Mouse (Mus musculus) urinary bladder, adult 18-20 months (tissue): Measurements from ENCODE around the gene Acta2.
"Not testable (repeated sequence)": the region's sequence is repeated elsewhere in the genome, so short reads cannot be mapped to it uniquely, and the experiment has no call there.

ENCODE experiments used
- DNase-seq, 2 experiments: peaks; one replicate each; pipeline ENCODE4 v3.0.0; 2022; ENCODE audit warnings: low spot score in 2 of 2, mixed read lengths in 2 of 2

The Acta2 gene

GRCm38 (mm10) chr19:34220732-34221380 lies 34.5 kb downstream of the Acta2 start:
- DNase-seq = no peak

DNA sequence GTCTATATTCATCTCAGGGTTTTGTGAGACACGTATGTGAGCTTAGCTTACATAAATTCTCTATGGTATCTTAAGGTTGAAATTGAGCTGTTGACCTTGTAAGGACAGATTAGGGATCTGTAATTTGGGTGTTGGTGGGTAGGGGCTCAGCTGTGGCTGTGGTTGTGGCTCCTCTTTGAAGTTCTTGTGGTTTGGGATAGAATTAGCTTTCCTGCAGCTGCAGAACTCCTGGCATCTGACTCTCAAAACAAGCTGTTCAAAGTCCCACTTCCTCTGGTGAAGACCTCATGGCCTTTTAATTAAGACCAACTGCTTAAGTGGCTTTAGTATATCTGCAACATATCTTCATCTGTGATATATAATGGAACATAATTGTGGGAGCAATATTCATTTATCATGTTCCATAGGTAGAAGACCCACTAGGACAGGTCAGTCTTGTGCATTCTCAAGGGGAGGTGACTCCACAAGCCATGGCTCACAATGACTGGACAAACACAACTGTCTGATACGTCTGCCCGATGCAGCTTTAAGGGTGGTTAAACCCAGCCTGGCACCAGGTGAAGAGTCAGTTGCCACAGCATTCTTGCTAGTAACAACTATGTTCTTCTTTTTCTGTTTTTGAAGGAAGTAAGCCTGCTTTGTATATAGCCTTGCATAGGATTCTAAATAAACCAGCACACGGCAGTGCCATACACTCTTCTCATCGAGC lies 36.0 kb downstream of the Acta2 start:
- DNase-seq = no peak

GRCm38 (mm10) chr19:34217761-34218160 lies 37.6 kb downstream of the Acta2 start:
- no peak for DNase-seq

DNA sequence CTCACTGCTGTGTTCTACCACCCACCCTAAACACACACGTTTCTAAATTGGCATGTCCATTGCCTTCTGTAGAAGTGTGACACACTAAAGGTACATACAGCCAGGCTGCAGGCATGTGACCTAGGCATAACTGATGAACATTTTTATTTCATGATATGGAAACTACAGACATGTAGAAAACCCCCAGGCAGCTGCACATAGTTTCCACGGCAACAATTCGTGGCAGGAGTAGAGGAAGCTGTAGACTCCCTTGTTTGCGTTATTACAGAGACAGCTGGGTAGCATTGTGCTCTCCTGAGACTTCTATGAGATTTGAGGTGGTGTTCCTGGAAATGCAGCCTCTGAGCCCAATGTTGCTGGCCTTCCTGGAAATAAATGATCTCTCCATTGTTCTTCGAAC lies 38.4 kb downstream of the Acta2 start:
- DNase-seq = no peak

DNA sequence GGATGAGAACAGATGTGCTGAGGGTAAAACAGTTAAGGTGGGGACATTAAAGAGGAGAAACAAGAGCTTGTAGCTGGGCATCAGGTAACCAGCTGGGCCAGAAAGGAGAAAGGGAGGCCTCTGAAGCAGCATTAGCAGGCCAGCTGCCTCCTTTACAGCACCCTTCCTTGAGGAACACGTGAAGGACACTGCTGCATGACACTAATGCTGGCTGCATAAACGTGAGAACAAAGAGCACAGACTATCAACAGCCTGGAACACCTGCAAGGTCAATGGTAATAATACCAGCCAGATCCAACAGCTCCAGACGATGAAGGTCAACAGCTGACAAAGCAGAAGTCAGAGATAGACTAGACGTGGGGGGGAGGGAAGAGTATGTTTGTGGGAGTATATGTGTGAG lies 41.3 kb downstream of the Acta2 start:
- DNase-seq = no peak

- DNase-seq = no peak
Observed at GRCm38 (mm10) chr19:34213251-34213645, 42.1 kb downstream of the Acta2 start.

DNA sequence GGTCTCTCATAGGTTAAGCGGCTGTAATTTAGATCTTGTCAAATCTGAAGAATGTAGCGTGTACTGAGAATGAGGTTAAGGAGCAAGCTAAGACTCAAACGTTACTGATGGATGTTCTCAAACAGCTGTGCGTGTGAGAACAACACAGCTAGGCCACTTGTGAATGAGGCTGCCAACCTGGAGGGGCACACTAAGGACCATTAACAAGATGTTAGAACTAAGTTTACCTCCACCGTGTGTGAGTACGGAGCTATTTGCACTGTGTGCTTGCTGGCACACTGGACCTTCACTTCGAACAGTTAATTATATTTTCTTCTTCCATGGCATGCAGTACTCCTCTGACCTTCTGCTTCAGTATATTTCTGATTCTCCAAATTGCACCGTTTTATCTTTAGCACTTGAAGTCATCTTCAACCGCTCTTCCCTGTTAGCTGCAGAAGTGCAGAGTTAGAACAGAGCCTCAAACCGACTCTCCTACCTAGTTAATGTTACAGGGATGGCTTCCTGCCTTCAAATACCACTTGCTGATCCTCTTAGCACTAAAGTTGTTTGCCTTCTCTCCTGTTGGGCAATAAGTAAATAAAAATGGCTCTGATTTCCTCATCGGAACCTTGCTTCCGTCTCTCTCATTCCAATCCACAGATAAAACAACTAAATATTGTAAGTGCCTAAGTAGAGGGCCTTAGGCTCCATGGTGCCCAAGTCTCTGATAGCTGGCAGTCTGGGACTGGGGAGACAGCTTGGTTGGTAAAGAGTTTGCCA lies 42.7 kb downstream of the Acta2 start:
- no peak for DNase-seq

DNA sequence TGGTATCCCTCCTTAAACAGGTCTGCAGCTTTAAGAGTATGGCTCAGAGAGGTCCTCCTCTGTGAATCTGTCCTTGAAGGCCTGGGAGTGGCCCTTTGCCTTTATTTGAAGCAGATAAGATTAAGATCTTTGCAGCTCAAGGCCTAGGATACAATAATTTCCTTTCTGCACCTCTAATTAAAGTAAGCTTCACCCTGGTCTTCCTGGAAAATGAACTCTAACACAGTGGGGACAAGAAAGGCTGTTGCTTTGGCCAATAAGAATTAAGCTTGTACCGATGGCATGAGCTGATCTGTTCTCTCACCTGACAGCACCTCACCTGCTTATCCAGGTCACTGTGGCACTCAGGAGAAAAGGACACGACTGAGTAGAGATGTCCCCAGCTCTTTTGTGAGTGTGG lies 44.5 kb downstream of the Acta2 start:
- DNase-seq = no peak

GRCm38 (mm10) chr19:34209930-34210581 lies 45.3 kb downstream of the Acta2 start:
- no peak for DNase-seq

DNA sequence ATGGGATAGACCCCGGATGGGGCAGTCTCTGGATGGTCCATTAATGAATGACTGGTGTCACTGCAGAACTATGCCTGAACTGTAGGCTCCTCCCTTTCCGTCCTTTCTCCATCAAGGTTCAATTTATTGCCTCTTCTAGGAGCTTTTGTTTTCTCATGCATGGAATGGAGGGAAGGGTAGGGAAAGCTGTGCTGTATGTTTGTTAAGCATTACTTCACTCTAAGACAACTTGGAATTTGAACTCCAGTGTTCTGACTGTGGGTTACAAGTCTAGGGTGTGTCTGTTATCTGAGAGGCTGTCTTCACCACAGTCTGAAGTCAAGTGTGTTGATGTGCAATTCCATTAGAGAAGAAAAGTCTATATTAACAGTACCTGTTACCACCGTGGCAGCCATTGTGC lies 46.4 kb downstream of the Acta2 start:
- no peak for DNase-seq

GRCm38 (mm10) chr19:34206760-34207440 lies 48.5 kb downstream of the Acta2 start:
- peak in 1 of 2 experiments; percentile 17 for DNase-seq

- DNase-seq = not testable (repeated sequence)
Observed at GRCm38 (mm10) chr19:34206128-34206527, 49.3 kb downstream of the Acta2 start.

GRCm38 (mm10) chr19:34202668-34203067 lies 52.7 kb downstream of the Acta2 start:
- DNase-seq = no peak

DNA sequence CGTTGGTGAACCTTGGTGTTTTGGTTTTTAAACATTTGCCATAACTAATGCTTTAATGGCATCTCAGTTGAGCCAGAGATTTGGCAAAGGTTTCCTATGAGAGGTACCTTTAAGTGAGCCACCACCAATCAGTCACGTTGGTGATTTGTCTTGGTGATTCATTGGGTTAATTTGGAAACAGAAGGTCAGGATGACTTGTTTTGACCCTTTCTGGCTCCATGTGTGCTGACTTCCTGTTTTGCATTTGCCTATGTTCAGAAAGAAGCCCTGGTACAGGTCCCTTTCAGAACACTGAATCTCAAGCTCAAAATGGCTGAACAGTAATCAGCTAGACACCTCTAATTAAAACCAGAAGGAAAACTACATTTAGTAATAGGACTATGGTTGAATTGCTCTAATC lies 55.9 kb downstream of the Acta2 start:
- DNase-seq = no peak

- DNase-seq = no peak
Observed at GRCm38 (mm10) chr19:34198901-34199300, 56.5 kb downstream of the Acta2 start.

DNA sequence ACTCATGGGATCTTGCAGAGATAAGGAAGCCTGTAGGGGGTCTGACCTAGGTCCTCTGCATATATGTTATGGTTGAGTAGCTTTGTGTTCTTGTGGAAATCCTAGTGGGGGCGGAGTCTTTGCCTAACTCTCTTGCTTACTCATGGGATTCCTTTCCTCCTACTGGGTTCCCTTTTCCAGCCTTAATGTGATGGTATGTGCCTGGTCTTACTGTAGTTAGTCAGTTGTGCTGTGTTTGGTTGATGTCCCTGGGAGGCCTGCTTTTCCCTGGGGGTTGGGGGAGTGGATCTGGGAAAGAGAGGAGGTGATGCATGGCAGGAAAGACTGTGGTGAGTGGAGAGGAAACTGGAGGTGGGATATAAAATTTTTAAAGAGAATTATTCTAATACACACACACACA lies 57.3 kb downstream of the Acta2 start:
- DNase-seq = no peak

DNA sequence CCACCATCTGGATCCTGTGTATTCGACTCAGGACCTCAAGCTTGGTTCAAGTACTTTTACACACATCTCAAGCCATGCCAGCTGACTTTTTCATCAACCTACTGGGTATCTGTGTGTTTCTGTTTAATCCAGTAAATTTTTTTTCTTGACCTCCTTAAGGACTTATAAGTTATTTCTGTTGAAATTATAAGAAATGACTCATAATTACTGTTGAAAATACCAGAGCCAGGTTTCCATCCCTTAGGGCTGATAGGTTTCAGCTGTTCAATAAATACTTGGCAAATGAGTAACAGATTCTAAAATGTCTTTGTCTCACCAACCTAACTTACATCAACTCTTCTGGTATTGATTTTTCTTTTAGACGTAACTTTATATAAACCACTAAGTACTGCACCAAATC lies 60.4 kb downstream of the Acta2 start:
- no peak for DNase-seq

GRCm38 (mm10) chr19:34194132-34194745 lies 61.2 kb downstream of the Acta2 start:
- no peak for DNase-seq

- no peak for DNase-seq
Observed at GRCm38 (mm10) chr19:34193683-34194082, 61.7 kb downstream of the Acta2 start.

- no peak for DNase-seq
Observed at GRCm38 (mm10) chr19:34193149-34193548, 62.2 kb downstream of the Acta2 start.
